Mouse (Mus musculus): ENCODE data around the gene Cxcl14. TPM values are rescaled to one million over a fixed set of nuclear protein-coding genes. Genes with fewer than 3 reads are reported as not detected.

The Cxcl14 gene
- total and polyA plus RNA-seq, 3 experiments = not detected

- H3K4me3 ChIP-seq (replicated peaks in 1 of 3; ENCODE audit: low read depth in 2 of 3, low read length in 2 of 3, poor library complexity in 1 of 3) = no peak overlapping the region
- H3K79me2 ChIP-seq (replicated peaks; ENCODE audit: control insufficient read depth, extremely low read depth, insufficient read depth, poor library complexity, severe bottlenecking) = no peaks in the 10 kb centered on the region
- peaks cover 6% of the 10 kb centered on the region for H3K9me3 ChIP-seq (replicated peaks; ENCODE audit: low read length)
- H3K4me2 ChIP-seq (ENCODE audit: insufficient read depth, low read depth, poor library complexity, severe bottlenecking) = peak overlapping the region; percentile 39; the same call in 1 of the 2 replicates
- in situ Hi-C loops (cut with MboI; ENCODE audit: low pct_ligation_motif_present, low pct_unique_long_range_greater_than_20kb, low sequenced_read_pairs) (loop anchor here (5.0 kb wide), 1 partner anchor 48 kb away; no protein-coding TSS in a partner anchor), dilution Hi-C loops (cut with MboI; ENCODE audit: extremely low pct_ligation_motif_present, extremely low pct_unique_long_range_greater_than_20kb, low sequenced_read_pairs) (no loop called here)
- no peak overlapping the region for H3K9ac ChIP-seq (ENCODE audit: insufficient read depth, low read depth)
- no peak overlapping the region for H3K27ac ChIP-seq (ENCODE audit: insufficient read depth, low read depth)
- no peak for TF ChIP-seq USF1 (IDR thresholded peaks at IDR 0.05; ENCODE audit: low read depth, low read length)
- TF ChIP-seq PAX5 (IDR thresholded peaks at IDR 0.05; ENCODE audit: low read length) = no peak
- H3K4me1 ChIP-seq (ENCODE audit: control insufficient read depth in 1 of 2, insufficient read depth in 2 of 2) = peaks cover 9 to 10% of the 10 kb centered on the region in 2 experiments
- no peak for DNase-seq (ENCODE audit: extremely low read depth)
- peaks cover 96% of the 10 kb centered on the region for H3K27me3 ChIP-seq (replicated peaks)
- no peaks in the 10 kb centered on the region for H3K36me3 ChIP-seq (replicated peaks in 1 of 2; ENCODE audit: control insufficient read depth in 1 of 2, insufficient read depth in 1 of 2, low read length in 1 of 2)
These were observed 45.7 kb downstream of the Cxcl14 start for GRCm38 (mm10) chr13:56250551-56251161.

DNA sequence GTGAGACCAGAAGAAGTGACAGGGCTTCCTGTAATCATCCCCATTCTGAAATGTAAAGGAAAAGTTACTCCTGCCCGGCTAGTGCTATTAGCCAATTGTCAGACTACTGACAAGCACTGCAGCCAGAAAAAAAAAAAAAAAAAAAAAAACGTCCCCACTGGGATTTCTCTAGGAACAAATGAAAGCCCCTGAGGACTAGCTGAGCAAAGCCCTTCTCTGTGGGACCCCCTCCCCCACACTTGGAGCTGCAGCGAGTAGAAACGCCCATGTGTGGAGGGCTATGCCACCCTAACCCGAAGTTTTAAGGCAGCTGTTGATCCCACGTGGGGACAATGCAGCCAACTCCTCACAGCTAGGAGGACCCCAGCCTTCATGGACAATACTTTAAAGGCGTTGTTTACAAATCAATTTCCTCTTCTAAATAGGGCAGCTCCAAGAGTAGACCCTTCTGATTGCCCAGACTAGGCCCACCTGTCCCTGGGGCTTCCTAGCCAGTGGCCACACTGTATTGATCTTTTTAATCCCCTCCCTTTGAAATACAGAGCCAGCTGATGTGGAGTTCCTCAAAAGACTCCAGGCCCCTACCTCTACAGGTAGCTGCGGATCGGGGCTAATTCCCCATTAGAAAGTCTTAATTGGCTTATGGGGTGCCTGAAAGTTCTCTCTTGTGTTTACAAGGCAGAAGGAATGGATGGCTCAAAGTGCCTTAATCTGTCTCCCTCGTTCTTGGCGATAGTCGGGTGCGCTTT lies 46.6 kb downstream of the Cxcl14 start:
- no peak overlapping the region for H3K4me3 ChIP-seq (replicated peaks in 1 of 3; ENCODE audit: low read depth in 2 of 3, low read length in 2 of 3, poor library complexity in 1 of 3)
- peaks cover 88% of the 10 kb centered on the region for H3K27me3 ChIP-seq (replicated peaks)
- peaks cover 9 to 10% of the 10 kb centered on the region in 2 experiments for H3K4me1 ChIP-seq (ENCODE audit: control insufficient read depth in 1 of 2, insufficient read depth in 2 of 2)
- DNase-seq (ENCODE audit: extremely low read depth) = no peak
- H3K9ac ChIP-seq (ENCODE audit: insufficient read depth, low read depth) = no peak overlapping the region
- no peak overlapping the region for H3K4me2 ChIP-seq (ENCODE audit: insufficient read depth, low read depth, poor library complexity, severe bottlenecking)
- dilution Hi-C loops (cut with MboI; ENCODE audit: extremely low pct_ligation_motif_present, extremely low pct_unique_long_range_greater_than_20kb, low sequenced_read_pairs) (no loop called here), in situ Hi-C loops (cut with MboI; ENCODE audit: low pct_ligation_motif_present, low pct_unique_long_range_greater_than_20kb, low sequenced_read_pairs) (loop anchor here (5.0 kb wide), 1 partner anchor 47 kb away; no protein-coding TSS in a partner anchor)
- TF ChIP-seq ZNF384 (IDR thresholded peaks at IDR 0.05; ENCODE audit: low read depth, low read length) = peak; percentile 68
- no peak for TF ChIP-seq ELF1 (IDR thresholded peaks at IDR 0.05; ENCODE audit: low read depth, low read length)
- TF ChIP-seq POLR2AphosphoS2 (IDR thresholded peaks at IDR 0.05; ENCODE audit: low read depth, low read length) = no peak
- TF ChIP-seq MYC (IDR thresholded peaks at IDR 0.05; ENCODE audit: low read depth, low read length) = no peak
- TF ChIP-seq ZKSCAN1 (IDR thresholded peaks at IDR 0.05; ENCODE audit: borderline replicate concordance, low read depth, low read length) = no peak
- no peak for TF ChIP-seq MEF2A (IDR thresholded peaks at IDR 0.05; ENCODE audit: borderline replicate concordance, low read depth, low read length)
- no peak for TF ChIP-seq ZC3H11A (IDR thresholded peaks at IDR 0.05; ENCODE audit: low read depth, low read length)
- no peak for TF ChIP-seq PAX5 (IDR thresholded peaks at IDR 0.05; ENCODE audit: low read length)
- no peaks in the 10 kb centered on the region for H3K36me3 ChIP-seq (replicated peaks in 1 of 2; ENCODE audit: control insufficient read depth in 1 of 2, insufficient read depth in 1 of 2, low read length in 1 of 2)
- no peak overlapping the region for H3K27ac ChIP-seq (ENCODE audit: insufficient read depth, low read depth)
- no peaks in the 10 kb centered on the region for H3K79me2 ChIP-seq (replicated peaks; ENCODE audit: control insufficient read depth, extremely low read depth, insufficient read depth, poor library complexity, severe bottlenecking)
- H3K9me3 ChIP-seq (replicated peaks; ENCODE audit: low read length) = peaks cover 9% of the 10 kb centered on the region

DNA sequence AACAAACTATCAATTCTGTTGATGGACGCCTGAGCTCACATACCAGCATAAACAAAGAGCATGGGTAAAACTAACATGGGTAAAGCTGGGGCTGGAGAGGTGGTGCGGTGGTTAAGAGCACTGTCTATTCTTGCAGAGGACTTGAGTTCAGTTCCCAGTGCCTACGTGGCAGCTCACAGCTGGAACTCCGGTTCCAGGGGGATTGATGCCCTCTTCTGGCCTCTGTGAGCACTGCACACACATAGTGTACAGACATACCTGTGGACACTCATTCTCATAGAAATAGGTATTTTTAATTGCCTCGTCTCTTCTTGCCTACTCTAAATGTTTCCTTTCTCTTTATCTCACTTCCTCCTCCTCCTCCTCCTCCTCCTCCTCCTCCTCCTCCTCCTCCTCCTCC lies 53.2 kb downstream of the Cxcl14 start:
- H3K79me2 ChIP-seq (replicated peaks; ENCODE audit: control insufficient read depth, extremely low read depth, insufficient read depth, poor library complexity, severe bottlenecking) = no peaks in the 10 kb centered on the region
- H3K4me2 ChIP-seq (ENCODE audit: insufficient read depth, low read depth, poor library complexity, severe bottlenecking) = no peak overlapping the region
- dilution Hi-C loops (cut with MboI; ENCODE audit: extremely low pct_ligation_motif_present, extremely low pct_unique_long_range_greater_than_20kb, low sequenced_read_pairs) (no loop called here), in situ Hi-C loops (cut with MboI; ENCODE audit: low pct_ligation_motif_present, low pct_unique_long_range_greater_than_20kb, low sequenced_read_pairs) (no loop called here)
- H3K9me3 ChIP-seq (replicated peaks; ENCODE audit: low read length) = peaks cover 11% of the 10 kb centered on the region
- peaks cover 25% of the 10 kb centered on the region for H3K27me3 ChIP-seq (replicated peaks)
- no peak overlapping the region for H3K4me3 ChIP-seq (replicated peaks in 1 of 3; ENCODE audit: low read depth in 2 of 3, low read length in 2 of 3, poor library complexity in 1 of 3)
- H3K4me1 ChIP-seq (ENCODE audit: control insufficient read depth in 1 of 2, insufficient read depth in 2 of 2) = peaks cover 3 to 6% of the 10 kb centered on the region in 2 experiments; a peak in 1 of 4 replicates
- no peaks in the 10 kb centered on the region for H3K36me3 ChIP-seq (replicated peaks in 1 of 2; ENCODE audit: control insufficient read depth in 1 of 2, insufficient read depth in 1 of 2, low read length in 1 of 2)
- no peak overlapping the region for H3K9ac ChIP-seq (ENCODE audit: insufficient read depth, low read depth)
- H3K27ac ChIP-seq (ENCODE audit: insufficient read depth, low read depth) = no peak overlapping the region
- DNase-seq (ENCODE audit: extremely low read depth) = no peak
- TF ChIP-seq JUN (IDR thresholded peaks at IDR 0.05; ENCODE audit: insufficient read depth, low read depth, low read length) = no peak
- no peak for TF ChIP-seq KAT2A (IDR thresholded peaks at IDR 0.05; ENCODE audit: insufficient replicate concordance, low read length)
- no peak for TF ChIP-seq ELF1 (IDR thresholded peaks at IDR 0.05; ENCODE audit: low read depth, low read length)
- peak; percentile 28 for TF ChIP-seq SMC3 (IDR thresholded peaks at IDR 0.05; ENCODE audit: low read depth, low read length)
- no peak for TF ChIP-seq HCFC1 (IDR thresholded peaks at IDR 0.05; ENCODE audit: low read depth, low read length)
- TF ChIP-seq BHLHE40 (IDR thresholded peaks at IDR 0.05; ENCODE audit: low read depth, low read length) = no peak
- TF ChIP-seq ZC3H11A (IDR thresholded peaks at IDR 0.05; ENCODE audit: low read depth, low read length) = no peak
- no peak for TF ChIP-seq MXI1 (IDR thresholded peaks at IDR 0.05; ENCODE audit: low read depth, low read length)
- peak; percentile 3 for TF ChIP-seq RAD21 (IDR thresholded peaks at IDR 0.05; ENCODE audit: low read depth, low read length)
- peak in 1 of 2 experiments; percentile 43; a peak in 2 of 4 replicates for TF ChIP-seq CTCF (conservative IDR thresholded peaks at IDR 0.05 in 1 of 2, IDR thresholded peaks at IDR 0.05 in 1 of 2; ENCODE audit: low read depth in 2 of 2, low read length in 2 of 2)
- no peak for TF ChIP-seq ZKSCAN1 (IDR thresholded peaks at IDR 0.05; ENCODE audit: borderline replicate concordance, low read depth, low read length)

Data from CH12.LX (cell line).